In genomic region chr11:78289146-78289763, GRCm38 (mm10) we compare ENCODE assay signal across 28 mouse cellular contexts. TPM values are rescaled to one million over a fixed set of nuclear protein-coding genes. Genes with fewer than 3 reads are reported as not detected.
DNase-seq lines count a peak whose midpoint lies in the region; ATAC-seq and TF ChIP-seq lines count a peak whose summit lies in the region.
"Had no signal": no experiment of that assay in that cellular context is flagged by ENCODE, and none has a peak within 500 bp of the region (broad histone marks: within the 10 kb centered on the region; RNA-seq: fewer than 3 reads in every experiment).

No protein-coding gene starts in this region.

- H3K79me2 ChIP-seq in liver, adult 2 months (ENCODE audit: control insufficient read depth, insufficient read depth, low read length): no peaks in the 10 kb centered on the region

- TF ChIP-seq POLR2A in liver, adult 2 months (IDR thresholded peaks at IDR 0.05; ENCODE audit: extremely low read depth, insufficient read depth, low read length): no peak
- TF ChIP-seq POLR2A in small intestine, adult 2 months (IDR thresholded peaks at IDR 0.05; ENCODE audit: low read depth, low read length): no peak

- peaks cover 3% of the 10 kb centered on the region for H3K4me1 ChIP-seq in liver, adult 2 months (ENCODE audit: control insufficient read depth, insufficient read depth, low read length)
- H3K4me1 ChIP-seq in intestine, embryonic 16.5 days (ENCODE audit: control insufficient read depth, insufficient read depth, low read length): no peaks in the 10 kb centered on the region; the same call in 1 of the 2 replicates
- peaks cover 5% of the 10 kb centered on the region; the same call in 1 of the 2 replicates for H3K4me1 ChIP-seq in small intestine, adult 2 months (ENCODE audit: control insufficient read depth, insufficient read depth, insufficient read length, low read length)
- H3K4me1 ChIP-seq: embryonic facial prominence, embryonic 13.5 days; embryonic facial prominence, embryonic 15.5 days; forebrain, embryonic 10.5 days; forebrain, embryonic 12.5 days had no signal

- intact Hi-C loops in left cerebral cortex, adult 2 months (cut with DNase I): no loop called here

- no peak overlapping the region for H3K4me3 ChIP-seq in liver, adult 2 months (ENCODE audit: insufficient read depth, low read depth, low read length)
- no peak overlapping the region for H3K4me3 ChIP-seq in intestine, embryonic 16.5 days (ENCODE audit: low read length)
- H3K4me3 ChIP-seq in small intestine, adult 2 months (ENCODE audit: low read depth, low read length): no peak overlapping the region
- no peak overlapping the region for H3K4me3 ChIP-seq in left cerebral cortex, adult 2 months
- H3K4me3 ChIP-seq: embryonic facial prominence, embryonic 13.5 days; embryonic facial prominence, embryonic 15.5 days; erythroblast, embryonic 14.5 days; forebrain, embryonic 10.5 days; forebrain, embryonic 12.5 days had no signal

- H3K36me3 ChIP-seq in liver, adult 2 months (ENCODE audit: control insufficient read depth, insufficient read depth, low read length): peaks cover 60% of the 10 kb centered on the region
- H3K36me3 ChIP-seq in intestine, embryonic 16.5 days (ENCODE audit: control insufficient read depth, insufficient read depth, low read length): peaks cover 20% of the 10 kb centered on the region
- peaks cover 61% of the 10 kb centered on the region for H3K36me3 ChIP-seq in small intestine, adult 2 months (ENCODE audit: control insufficient read depth, insufficient read depth, low read length)

- no peaks in the 10 kb centered on the region for H3K9me3 ChIP-seq in intestine, embryonic 16.5 days (ENCODE audit: control insufficient read depth, low read length)
- H3K9me3 ChIP-seq: embryonic facial prominence, embryonic 13.5 days; embryonic facial prominence, embryonic 15.5 days; forebrain, embryonic 10.5 days; forebrain, embryonic 12.5 days; G1E had no signal

- 67% methylated on average over 7 of the region's 7 CpGs for WGBS in liver, adult 2 months
- WGBS in intestine, embryonic 16.5 days: 61% methylated on average over 7 of the region's 7 CpGs
- 31% methylated on average over 7 of the region's 7 CpGs for WGBS in small intestine, adult 2 months

- no peak for TF ChIP-seq CTCF in liver, adult 2 months (IDR thresholded peaks at IDR 0.05; ENCODE audit: low read depth, low read length)
- TF ChIP-seq CTCF in small intestine, adult 2 months (IDR thresholded peaks at IDR 0.05; ENCODE audit: extremely low read depth, insufficient read length, insufficient replicate concordance, low read depth, low read length): no peak
- TF ChIP-seq CTCF in left cerebral cortex, adult 2 months (IDR thresholded peaks at IDR 0.05): no peak

- no peak overlapping the region for H3K27ac ChIP-seq in liver, adult 2 months (replicated peaks; ENCODE audit: insufficient read depth, low read depth, low read length)
- no peak overlapping the region for H3K27ac ChIP-seq in intestine, embryonic 16.5 days (ENCODE audit: low read length)
- H3K27ac ChIP-seq in small intestine, adult 2 months (ENCODE audit: insufficient read depth, low read depth, low read length): peak overlapping the region; percentile 39
- H3K27ac ChIP-seq in left cerebral cortex, adult 2 months: no peak overlapping the region
- H3K27ac ChIP-seq: embryonic facial prominence, embryonic 13.5 days; embryonic facial prominence, embryonic 15.5 days; forebrain, embryonic 10.5 days; forebrain, embryonic 12.5 days had no signal

- no peaks in the 10 kb centered on the region for H3K27me3 ChIP-seq in liver, adult 2 months (ENCODE audit: control insufficient read depth, insufficient read depth, low read length)
- H3K27me3 ChIP-seq in intestine, embryonic 16.5 days (replicated peaks; ENCODE audit: control insufficient read depth, insufficient read depth, low read length): no peaks in the 10 kb centered on the region
- no peaks in the 10 kb centered on the region for H3K27me3 ChIP-seq in small intestine, adult 2 months (ENCODE audit: control insufficient read depth, insufficient read depth, low read length)
- H3K27me3 ChIP-seq: CH12.LX; embryonic facial prominence, embryonic 13.5 days; embryonic facial prominence, embryonic 15.5 days; forebrain, embryonic 12.5 days; Patski had no signal

- peak; percentile 58 for DNase-seq in liver, adult 2 months (ENCODE audit: extremely low read depth, low read depth, low spot score)
- no peak for DNase-seq in liver
- no peak for DNase-seq in cerebellum, postnatal 25 days
- DNase-seq in left cerebral cortex, adult 2 months (ENCODE audit: extremely low spot score in 1 of 2, low spot score in 2 of 2): no peak
- DNase-seq: adrenal gland, adult 8-10 months; adrenal gland, postnatal 14 days; adrenal gland, postnatal 36 days; B cell, adult 2 months; cerebellum, adult 11-12 months; cerebellum, adult 2 months; cerebellum, adult 9-10 months; cerebellum, postnatal 10 days; cerebellum, postnatal 36 days; embryo, embryonic 11 days had no signal

- ATAC-seq in intestine, embryonic 16.5 days: peak; percentile 69; the same call in 1 of the 2 replicates
- ATAC-seq: activated CD4-positive, CD25-positive, alpha-beta regulatory T cell, adult 4 months; CD4-positive, CD25-positive, alpha-beta regulatory T cell, adult 4 months; forebrain, embryonic 14.5 days; forebrain, embryonic 16.5 days; Patski had no signal

- H3K4me2 ChIP-seq in intestine, embryonic 16.5 days (ENCODE audit: low read depth, low read length): no peak overlapping the region
- H3K4me2 ChIP-seq: embryonic facial prominence, embryonic 13.5 days; embryonic facial prominence, embryonic 15.5 days; forebrain, embryonic 12.5 days had no signal

- no peak overlapping the region for H3K9ac ChIP-seq in liver, adult 2 months (ENCODE audit: low read depth, low read length)
- H3K9ac ChIP-seq in intestine, embryonic 16.5 days (ENCODE audit: low read depth, low read length): no peak overlapping the region
- H3K9ac ChIP-seq: embryonic facial prominence, embryonic 13.5 days; embryonic facial prominence, embryonic 15.5 days; forebrain, embryonic 12.5 days had no signal

RNA-seq across cellular contexts. Expression of gene BC030499, which starts 1.4 kb away (rescaled TPM):
- 0.18 and 0.27 TPM in 2 replicates for total RNA-seq in liver, adult 2 months (2014; rRNA removed)
- 0.11 and 0.13 TPM in 2 replicates for polyA plus RNA-seq in liver, adult 2 months (2012; rRNA removed)
- 0.32 TPM in 1 of 2 replicates, not detected in the other for polyA plus RNA-seq in intestine, embryonic 16.5 days (2015; fragmentation: Nextera tagmentation; extraction: Ambion mirVana)
- 0.14 and 0.18 TPM in 2 replicates for polyA plus RNA-seq in small intestine, adult 2 months (2012; rRNA removed)
- total RNA-seq in left cerebral cortex, adult 2 months (2021): 10 to 100 TPM; 21.1 to 29.5 TPM
- polyA plus RNA-seq: forebrain, embryonic 16.5 days had no signal

RNA-seq across cellular contexts. Expression of gene Spag5, which starts 12.1 kb away (rescaled TPM):
- total RNA-seq in liver, adult 2 months (2014; rRNA removed): 0.54 and 0.83 TPM in 2 replicates
- 0.15 and 0.19 TPM in 2 replicates for polyA plus RNA-seq in liver, adult 2 months (2012; rRNA removed)
- 23.4 and 27.3 TPM in 2 replicates for polyA plus RNA-seq in intestine, embryonic 16.5 days (2015; fragmentation: Nextera tagmentation; extraction: Ambion mirVana)
- 5.1 and 7.5 TPM in 2 replicates for polyA plus RNA-seq in small intestine, adult 2 months (2012; rRNA removed)
- total RNA-seq in left cerebral cortex, adult 2 months (2021): 10 to 100 TPM; 12.1 to 16.1 TPM

RNA-seq across cellular contexts. Expression of gene 2610507B11Rik, which starts 27.7 kb away (rescaled TPM):
- total RNA-seq in liver, adult 2 months (2014; rRNA removed): 66.7 and 68.6 TPM in 2 replicates
- 42.5 and 43.6 TPM in 2 replicates for polyA plus RNA-seq in liver, adult 2 months (2012; rRNA removed)
- 50.6 and 56.9 TPM in 2 replicates for polyA plus RNA-seq in intestine, embryonic 16.5 days (2015; fragmentation: Nextera tagmentation; extraction: Ambion mirVana)
- polyA plus RNA-seq in small intestine, adult 2 months (2012; rRNA removed): 38.2 and 51.7 TPM in 2 replicates
- total RNA-seq in left cerebral cortex, adult 2 months (2021): 100 to 1,000 TPM; 176 to 177 TPM

RNA-seq across cellular contexts. Expression of gene Aldoc, which starts 33.5 kb away (rescaled TPM):
- total RNA-seq in liver, adult 2 months (2014; rRNA removed): 15.8 and 16.9 TPM in 2 replicates
- polyA plus RNA-seq in liver, adult 2 months (2012; rRNA removed): 8.8 and 19.1 TPM in 2 replicates
- polyA plus RNA-seq in intestine, embryonic 16.5 days (2015; fragmentation: Nextera tagmentation; extraction: Ambion mirVana): 33.3 and 34.0 TPM in 2 replicates
- 8.8 and 11.7 TPM in 2 replicates for polyA plus RNA-seq in small intestine, adult 2 months (2012; rRNA removed)
- total RNA-seq in left cerebral cortex, adult 2 months (2021): 100 to 1,000 TPM; 804 to 830 TPM

RNA-seq across cellular contexts. Expression of gene Pigs, which starts 39.0 kb away (rescaled TPM):
- 6.6 and 8.6 TPM in 2 replicates for total RNA-seq in liver, adult 2 months (2014; rRNA removed)
- polyA plus RNA-seq in liver, adult 2 months (2012; rRNA removed): 34.9 and 35.5 TPM in 2 replicates
- 92.9 and 93.1 TPM in 2 replicates for polyA plus RNA-seq in intestine, embryonic 16.5 days (2015; fragmentation: Nextera tagmentation; extraction: Ambion mirVana)
- 47.6 and 70.8 TPM in 2 replicates for polyA plus RNA-seq in small intestine, adult 2 months (2012; rRNA removed)
- 10 to 100 TPM; 60.7 to 62.8 TPM for total RNA-seq in left cerebral cortex, adult 2 months (2021)
